Mouse (Mus musculus) liver, embryonic 14.5 days (tissue): ENCODE measurements around the gene Tmem143. TPM values are rescaled to one million over a fixed set of nuclear protein-coding genes. Genes with fewer than 3 reads are reported as not detected.
A peak's percentile ranks its signal among the peaks of the same experiment; 100 is the strongest.
"Not testable (repeated sequence)": the region's sequence is repeated elsewhere in the genome, so short reads cannot be mapped to it uniquely, and the experiment has no call there.

ENCODE experiments used
- ATAC-seq: fragments of 200-750 bp; cut with Nextera tagmentation; 2 replicates; pipeline ENCODE4 v1.8.0; 2017; ENCODE audit warnings: moderate number of reproducible peaks, mild to moderate bottlenecking, moderate library complexity; ENCODE audit not compliant: insufficient read depth
- DNase-seq, 3 experiments: peaks; one replicate each; pipeline ENCODE4 v3.0.0-alpha.2; 2012 to 2013; ENCODE audit warnings: low read depth in 3 of 3, low spot score in 3 of 3
- H3K27ac ChIP-seq: fragments of 300-500 bp; sonication (generic); 2 replicates; pipeline ENCODE4 v1.5.1; 2014; ENCODE audit warnings: moderate library complexity, mild to moderate bottlenecking, control low read depth, inconsistent platforms
- H3K27me3 ChIP-seq: fragments of 300-500 bp; sonication (generic); 2 replicates; pipeline ENCODE4 v1.6.1; 2014; ENCODE audit warnings: mild to moderate bottlenecking, low read length, moderate library complexity; ENCODE audit not compliant: control insufficient read depth, insufficient read depth
- H3K36me3 ChIP-seq: fragments of 300-500 bp; sonication (generic); replicated peaks from 2 replicates; pipeline ENCODE4 v1.6.1; 2014; ENCODE audit warnings: low read depth; ENCODE audit not compliant: control insufficient read depth, insufficient read depth
- H3K4me1 ChIP-seq, 2 experiments: fragments of 200-500 bp in 1 of 2; fragments of 300-500 bp in 1 of 2; sonication (generic) in 1 of 2; replicated peaks; 2 replicates each; pipeline ENCODE4 v1.6.1; 2012 to 2014; ENCODE audit warnings: antibody characterized with exemption in 1 of 2, inconsistent platforms in 1 of 2, low read length in 1 of 2; ENCODE audit not compliant: control insufficient read depth in 2 of 2, insufficient read depth in 2 of 2
- H3K4me2 ChIP-seq: fragments of 300-500 bp; sonication (generic); 2 replicates; pipeline ENCODE4 v1.6.1; 2014; ENCODE audit warnings: low read depth, mild to moderate bottlenecking, control low read depth, moderate library complexity
- H3K4me3 ChIP-seq, 2 experiments: fragments of 200-500 bp in 1 of 2; fragments of 300-500 bp in 1 of 2; sonication (generic) in 1 of 2; 2 replicates each; pipeline ENCODE4 v1.5.1; 2012 to 2014; ENCODE audit warnings: low read depth in 2 of 2, low read length in 2 of 2, mild to moderate bottlenecking in 2 of 2, control low read depth in 1 of 2, inconsistent platforms in 1 of 2, moderate library complexity in 1 of 2; ENCODE audit not compliant: insufficient read depth in 1 of 2
- H3K9ac ChIP-seq: fragments of 300-500 bp; sonication (generic); replicated peaks from 2 replicates; pipeline ENCODE4 v1.6.1; 2014; ENCODE audit warnings: mild to moderate bottlenecking, control low read depth, moderate library complexity
- H3K9me3 ChIP-seq: fragments of 300-500 bp; sonication (generic); 2 replicates; pipeline ENCODE4 v1.6.1; 2016; ENCODE audit warnings: low read length, mixed read lengths; ENCODE audit not compliant: control insufficient read depth
- CTCF ChIP-seq: IDR thresholded peaks from 2 replicates; pipeline ENCODE4 v1.5.1; 2016; ENCODE audit warnings: antibody characterized with exemption, low read depth, control low read depth
- EP300 ChIP-seq: IDR thresholded peaks from 2 replicates; pipeline ENCODE4 v1.6.1; 2016; ENCODE audit warnings: antibody characterized with exemption, low read depth
- WGBS: fragments of 180-500 bp; shearing (Covaris S2); extraction: QIAGEN DNeasy Blood & Tissue Kit; methylation state at CpG from one replicate; pipeline ENCODE4 v1.1.7; 2014; ENCODE audit not compliant: insufficient replicate concordance; 5-methylcytosine and 5-hydroxymethylcytosine counted together
- polyA plus RNA-seq, 2 experiments: library from polyadenylated mRNA; depleted of rRNA in 1 of 2; stranded (reverse) in 1 of 2; unstranded in 1 of 2; fragments of >200 nt; fragmentation: Nextera tagmentation in 1 of 2; extraction: Ambion mirVana in 1 of 2; gene quantifications; 2 replicates each; pipeline versions ENCODE4 v1.2.1 to v1.2.3; 2012 to 2014

Tmem143 gene
- polyA plus RNA-seq, 2 experiments = 2.4 to 8.6 TPM

GRCm38 (mm10) chr7:45897258-45897757 lies 567 bp downstream of the Tmem143 start:
- peak overlapping the region; percentile 61 for H3K9ac ChIP-seq
- ATAC-seq = peak; percentile 64
- H3K4me3 ChIP-seq = peak overlapping the region; percentile 54 to 79
- peak overlapping the region; percentile 60 for H3K27ac ChIP-seq
- H3K4me2 ChIP-seq = peak overlapping the region; percentile 94
- no peak for TF ChIP-seq EP300
- no peak for TF ChIP-seq CTCF
- peak; percentile 44 to 51 (median 49) for DNase-seq
- WGBS = under 1% methylated on average over 19 of the region's 19 CpGs
- no peaks in the 10 kb centered on the region for H3K27me3 ChIP-seq
- H3K9me3 ChIP-seq = no peaks in the 10 kb centered on the region
- H3K36me3 ChIP-seq = no peaks in the 10 kb centered on the region
- H3K4me1 ChIP-seq = peaks cover 11 to 18% of the 10 kb centered on the region in 2 experiments

DNA sequence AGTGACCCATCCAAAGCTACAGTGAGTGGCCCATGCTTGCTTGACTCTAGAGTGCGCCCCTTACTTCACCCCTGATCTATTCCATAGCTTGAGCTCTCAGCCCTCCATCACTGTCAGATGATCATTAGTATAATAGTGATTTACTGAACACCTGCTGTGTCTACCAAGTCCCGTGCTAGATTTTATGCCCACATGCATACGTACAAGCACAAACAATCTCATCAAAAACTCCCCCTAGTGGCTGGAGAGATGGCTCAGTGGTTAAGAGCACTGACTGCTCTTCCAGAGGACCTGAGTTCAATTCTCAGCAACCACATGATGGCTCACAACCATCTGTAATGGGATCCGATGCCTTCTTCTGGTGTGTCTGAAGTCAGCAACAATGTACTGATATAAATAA lies 1.4 kb downstream of the Tmem143 start:
- peak overlapping the region; percentile 28 to 54; a peak in 2 of 4 replicates for H3K4me3 ChIP-seq
- not testable (repeated sequence) for H3K9ac ChIP-seq

GRCm38 (mm10) chr7:45901562-45901961 lies 4.8 kb downstream of the Tmem143 start:
- DNase-seq (peak; percentile 52 to 65 (median 56)), ATAC-seq (no peak)
- Histone ChIP-seq H3K9me3 (no peaks in the 10 kb centered on the region), H3K27me3 (no peaks in the 10 kb centered on the region), H3K4me2 (no peak overlapping the region), H3K4me3 (no peak overlapping the region), H3K27ac (no peak overlapping the region), H3K36me3 (no peaks in the 10 kb centered on the region), H3K4me1 (peaks cover 5 to 13% of the 10 kb centered on the region in 2 experiments; a peak in 3 of 4 replicates), H3K9ac (no peak overlapping the region)
- WGBS = 39% methylated on average over 5 of the region's 5 CpGs
- TF ChIP-seq EP300 (no peak), CTCF (no peak)

More for the DNA sequence above, 1.4 kb downstream of the Tmem143 start:
- Histone ChIP-seq H3K4me2 (peak overlapping the region; percentile 94), H3K4me1 (peaks cover 11 to 18% of the 10 kb centered on the region in 2 experiments), H3K27ac (peak overlapping the region; percentile 60; the same call in 1 of the 2 replicates)
- DNase-seq = peak in 1 of 3 experiments; percentile 59
- not testable (repeated sequence) for ATAC-seq, H3K36me3 ChIP-seq, H3K9me3 ChIP-seq, H3K27me3 ChIP-seq
- WGBS = 38% methylated on average over 4 of the region's 4 CpGs
- TF ChIP-seq CTCF = peak; percentile 65

DNA sequence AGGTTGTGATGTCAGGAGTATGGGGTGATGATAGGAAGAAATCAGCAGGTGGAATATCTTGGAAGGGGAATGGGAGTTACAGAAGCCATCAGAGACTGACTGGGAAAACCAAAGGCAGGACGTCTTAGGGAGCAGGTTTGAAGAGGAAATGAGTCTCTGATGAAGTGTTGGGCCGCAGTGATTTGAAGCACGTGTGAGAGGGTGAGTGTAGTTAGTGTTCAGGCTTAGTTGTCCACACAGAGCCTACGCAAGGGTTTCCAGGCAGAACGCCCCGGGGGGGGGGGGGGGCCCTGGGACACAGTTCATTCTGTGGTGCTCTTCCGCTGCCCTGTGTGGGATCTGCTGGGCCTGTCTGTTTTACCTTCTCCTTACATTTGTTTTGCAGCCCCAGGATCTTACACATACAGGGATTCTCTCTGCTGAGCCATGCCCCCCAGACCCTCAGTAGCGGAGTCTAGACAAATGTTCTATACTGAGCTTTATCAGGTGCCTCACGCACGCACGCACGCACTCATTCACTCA lies 5.8 kb downstream of the Tmem143 start:
- ATAC-seq = no peak
- no peak for DNase-seq

GRCm38 (mm10) chr7:45906622-45907021 lies 9.9 kb downstream of the Tmem143 start:
- ATAC-seq = no peak
- Histone ChIP-seq H3K27me3 (no peaks in the 10 kb centered on the region), H3K9ac (no peak overlapping the region), H3K36me3 (no peaks in the 10 kb centered on the region; the same call in 1 of the 2 replicates), H3K4me2 (no peak overlapping the region), H3K9me3 (no peaks in the 10 kb centered on the region), H3K4me1 (peaks cover 0 to 2% of the 10 kb centered on the region in 2 experiments; a peak in 1 of 4 replicates), H3K4me3 (no peak overlapping the region), H3K27ac (no peak overlapping the region)
- 72% methylated on average over 9 of the region's 9 CpGs for WGBS
- DNase-seq = no peak
- TF ChIP-seq CTCF = no peak
- TF ChIP-seq EP300 = no peak

More for the DNA sequence above, 5.8 kb downstream of the Tmem143 start:
- no peak overlapping the region for H3K4me2 ChIP-seq
- 70% methylated on average over 11 of the region's 12 CpGs for WGBS
- no peak overlapping the region for H3K27ac ChIP-seq
- H3K4me1 ChIP-seq = peaks cover 3 to 9% of the 10 kb centered on the region in 2 experiments; a peak in 3 of 4 replicates
- H3K27me3 ChIP-seq = no peaks in the 10 kb centered on the region
- TF ChIP-seq CTCF = no peak
- TF ChIP-seq EP300 = no peak
- no peak overlapping the region for H3K9ac ChIP-seq
- H3K36me3 ChIP-seq = no peaks in the 10 kb centered on the region
- no peak overlapping the region for H3K4me3 ChIP-seq
- no peaks in the 10 kb centered on the region for H3K9me3 ChIP-seq
